Mouse (Mus musculus) monocyte, adult 5-6 weeks (primary cell): Measurements from ENCODE around the gene Mcts2. TPM values are rescaled to one million over a fixed set of nuclear protein-coding genes. Genes with fewer than 3 reads are reported as not detected.

Experiments used
- total RNA-seq: library from RNA; stranded (forward); fragments of 200-1000, 200-491, 200-594 nt; gene quantifications from 3 replicates; pipeline ENCODE4 v1.2.3, GENCODE M21; 2017

Gene Mcts2
- total RNA-seq, 1 experiment from 2014 or later = 12.9 TPM

Other genes starting within 250 kb of the Mcts2 start
- not detected in 3 replicates for gene Defb23, start 222.4 kb upstream of the Mcts2 start, total RNA-seq
- gene Defb20, start 210.0 kb upstream of the Mcts2 start, total RNA-seq = not detected in 3 replicates
- not detected in 3 replicates for gene Defb22, start 196.9 kb upstream of the Mcts2 start, total RNA-seq
- gene Defb26, start 175.3 kb upstream of the Mcts2 start, total RNA-seq = not detected in 3 replicates
- gene Defb28, start 168.8 kb upstream of the Mcts2 start, total RNA-seq = not detected in 3 replicates
- not detected in 3 replicates for gene Defb29, start 146.9 kb upstream of the Mcts2 start, total RNA-seq
- gene Gm17416, start 117.7 kb upstream of the Mcts2 start, total RNA-seq = not detected in 3 replicates
- not detected in 3 replicates for gene Defb21, start 114.3 kb upstream of the Mcts2 start, total RNA-seq
- not detected in 3 replicates for gene Defb19, start 106.7 kb upstream of the Mcts2 start, total RNA-seq
- not detected in 3 replicates for gene Defb45, start 87.6 kb upstream of the Mcts2 start, total RNA-seq
- gene Defb36, start 82.7 kb upstream of the Mcts2 start, total RNA-seq = not detected in 3 replicates
- gene Defb25, start 64.0 kb upstream of the Mcts2 start, total RNA-seq = not detected in 3 replicates
- gene Rem1, start 60.1 kb upstream of the Mcts2 start, total RNA-seq = 0.68 to 0.75 TPM in 2 of 3 replicates, not detected in the other
- 74.4 to 107 TPM (median 101 TPM) in 3 replicates for gene H13, start 17.6 kb upstream of the Mcts2 start, total RNA-seq
- gene Id1, start 49.2 kb downstream of the Mcts2 start, total RNA-seq = 3.7 to 18.6 TPM (median 15.7 TPM) in 3 replicates
- not detected in 3 replicates for gene Cox4i2, start 67.1 kb downstream of the Mcts2 start, total RNA-seq
- gene Bcl2l1, start 144.7 kb downstream of the Mcts2 start, total RNA-seq = 11.8 to 39.0 TPM (median 21.7 TPM) in 3 replicates
- gene Tpx2, start 160.9 kb downstream of the Mcts2 start, total RNA-seq = 1.1 to 2.7 TPM (median 1.6 TPM) in 3 replicates
- not detected in 3 replicates for gene Mylk2, start 224.3 kb downstream of the Mcts2 start, total RNA-seq
- gene Foxs1, start 246.2 kb downstream of the Mcts2 start, total RNA-seq = not detected in 3 replicates